Mouse (Mus musculus) ovary, postnatal 14 days (tissue): Measurements from ENCODE around the gene 5730507C01Rik.
"Not testable (repeated sequence)": the region's sequence is repeated elsewhere in the genome, so short reads cannot be mapped to it uniquely, and the experiment has no call there.

Experiments used
- DNase-seq: peaks from one replicate; pipeline ENCODE4 v3.0.0; 2022; ENCODE audit warnings: low spot score

The 5730507C01Rik gene

GRCm38 (mm10) chr12:18514171-18514570 is at the start of gene 5730507C01Rik:
5730507C01Rik (plus strand) TSS chr12:18514510.
- DNase-seq: peak; percentile 49

- not testable (repeated sequence) for DNase-seq
Observed at GRCm38 (mm10) chr12:18514616-18515015, 306 bp downstream of the 5730507C01Rik start.

- DNase-seq: peak; percentile 1
Observed at GRCm38 (mm10) chr12:18515077-18515476, 767 bp downstream of the 5730507C01Rik start.
